ENCODE assay signal across 9 mouse cellular contexts in genomic region chr5:66559591-66560175, GRCm38 (mm10). TPM values are rescaled to one million over a fixed set of nuclear protein-coding genes. Genes with fewer than 3 reads are reported as not detected.
A peak's percentile ranks its signal among the peaks of the same experiment; 100 is the strongest.
DNase-seq lines count a peak whose midpoint lies in the region; ATAC-seq and TF ChIP-seq lines count a peak whose summit lies in the region.
"Had no signal": no experiment of that assay in that cellular context is flagged by ENCODE, and none has a peak within 500 bp of the region (broad histone marks: within the 10 kb centered on the region; RNA-seq: fewer than 3 reads in every experiment).

No protein-coding gene starts in this region.

- H3K4me1 ChIP-seq in heart, postnatal 0 days (ENCODE audit: control insufficient read depth, insufficient read depth), result no peaks in the 10 kb centered on the region; the same call in 1 of the 2 replicates
- H3K4me1 ChIP-seq: liver, embryonic 13.5 days had no signal

- no peak overlapping the region for H3K4me3 ChIP-seq in layer of hippocampus, adult 2 months
- no peak overlapping the region for H3K4me3 ChIP-seq in heart, postnatal 0 days (ENCODE audit: low read depth, low read length)
- H3K4me3 ChIP-seq: liver, embryonic 13.5 days had no signal

- H3K9me3 ChIP-seq in heart, postnatal 0 days (replicated peaks; ENCODE audit: control insufficient read depth, low read length), result no peaks in the 10 kb centered on the region
- H3K9me3 ChIP-seq: liver, embryonic 13.5 days had no signal

- no peaks in the 10 kb centered on the region; the same call in 1 of the 2 replicates for H3K36me3 ChIP-seq in heart, postnatal 0 days (replicated peaks; ENCODE audit: control insufficient read depth, insufficient read depth, low read length)
- H3K36me3 ChIP-seq: liver, embryonic 13.5 days had no signal

- H3K9ac ChIP-seq in heart, postnatal 0 days (replicated peaks; ENCODE audit: low read depth, low read length), result no peak overlapping the region
- H3K9ac ChIP-seq: liver, embryonic 13.5 days had no signal

- WGBS in heart, postnatal 0 days, result 56% methylated on average over 8 of the region's 8 CpGs

- DNase-seq in layer of hippocampus, adult 2 months (ENCODE audit: low spot score in 2 of 2), result no peak
- DNase-seq in layer of hippocampus, postnatal 25 days (ENCODE audit: extremely low spot score in 1 of 2, low spot score in 1 of 2), result no peak
- peak; percentile 77 for DNase-seq in cerebellum, adult 11-12 months
- DNase-seq in heart, postnatal 0 days (ENCODE audit: low spot score), result peak; percentile 43
- peak; percentile 51 for DNase-seq in lung, postnatal 10 days
- DNase-seq in urinary bladder, adult 2 months (ENCODE audit: low spot score), result no peak
- DNase-seq in right cerebral cortex, postnatal 36 days (ENCODE audit: low spot score in 2 of 2), result no peak
- DNase-seq in retina, postnatal 1 day, result no peak
- DNase-seq: liver, embryonic 13.5 days had no signal

- ATAC-seq in heart, postnatal 0 days (ENCODE audit: insufficient read depth, low read depth), result peak; percentile 66

- no peaks in the 10 kb centered on the region for H3K27me3 ChIP-seq in heart, postnatal 0 days (ENCODE audit: control insufficient read depth, insufficient read depth, low read length)
- H3K27me3 ChIP-seq: liver, embryonic 13.5 days had no signal

- H3K27ac ChIP-seq in layer of hippocampus, adult 2 months, result peak overlapping the region; percentile 67
- peak overlapping the region; percentile 77 for H3K27ac ChIP-seq in heart, postnatal 0 days (ENCODE audit: low read depth)
- H3K27ac ChIP-seq: liver, embryonic 13.5 days had no signal

- H3K4me2 ChIP-seq in heart, postnatal 0 days (ENCODE audit: low read depth, low read length), result no peak overlapping the region
- H3K4me2 ChIP-seq: liver, embryonic 13.5 days had no signal

- TF ChIP-seq EP300 in heart, postnatal 0 days (IDR thresholded peaks at IDR 0.05; ENCODE audit: low read depth), result no peak

- no peak for TF ChIP-seq CTCF in layer of hippocampus, adult 2 months (conservative IDR thresholded peaks at IDR 0.05)
- no peak for TF ChIP-seq CTCF in heart, postnatal 0 days (IDR thresholded peaks at IDR 0.05; ENCODE audit: low read depth)

RNA-seq across cellular contexts. Expression of gene Apbb2, which starts 58.9 kb away (rescaled TPM):
- 10 to 100 TPM; 54.5 to 58.6 TPM for total RNA-seq in layer of hippocampus, adult 2 months (2021)
- 10 to 100 TPM; 53.4 to 57.1 TPM for total RNA-seq in layer of hippocampus, postnatal 25 days (2021)
- 31.1 and 41.0 TPM in 2 replicates for total RNA-seq in heart, postnatal 0 days (2014; rRNA removed; ENCODE audit: low replicate concordance)
- 31.8 and 31.9 TPM in 2 replicates for polyA plus RNA-seq in heart, postnatal 0 days (2015; fragmentation: Nextera tagmentation; extraction: Ambion mirVana)
- polyA plus RNA-seq in urinary bladder, adult 2 months (2012; rRNA removed), result 12.3 and 21.0 TPM in 2 replicates

Comparison
In these comparisons a context has a peak if more than half of its experiments do, and no peak if none do; other contexts are left out.
1. DNase-seq: peak in cerebellum, adult 11-12 months (single experiment), heart, postnatal 0 days (single experiment) and lung, postnatal 10 days (single experiment); none in layer of hippocampus, adult 2 months (0 of 2), layer of hippocampus, postnatal 25 days (0 of 2), urinary bladder, adult 2 months (single experiment), right cerebral cortex, postnatal 36 days (0 of 2) and retina, postnatal 1 day (single experiment).